Mouse (Mus musculus): ENCODE measurements around the gene Ulk2.

- no peak for TF ChIP-seq MYB (IDR thresholded peaks at IDR 0.05; ENCODE audit: low read depth, low read length)
- no peak for TF ChIP-seq JUND (IDR thresholded peaks at IDR 0.05; ENCODE audit: low read depth, low read length)
- TF ChIP-seq GATA1 (IDR thresholded peaks at IDR 0.05; ENCODE audit: low read depth, low read length), result no peak
- TF ChIP-seq CTCF (IDR thresholded peaks at IDR 0.05 in 2 of 3, conservative IDR thresholded peaks at IDR 0.05 in 1 of 3; ENCODE audit: control insufficient read depth in 1 of 3, insufficient read depth in 1 of 3, low read depth in 2 of 3, low read length in 3 of 3, poor library complexity in 1 of 3, severe bottlenecking in 1 of 3), result peak; percentile 6 to 34 (median 27); a peak in 4 of 6 replicates
- no peak for TF ChIP-seq MYC (IDR thresholded peaks at IDR 0.05; ENCODE audit: low read depth, low read length)
- TF ChIP-seq USF1 (IDR thresholded peaks at IDR 0.05; ENCODE audit: low read depth, low read length), result no peak
- no peak for TF ChIP-seq CHD1 (IDR thresholded peaks at IDR 0.05; ENCODE audit: low read depth, low read length)
- TF ChIP-seq EP300 (IDR thresholded peaks at IDR 0.05; ENCODE audit: low read depth in 1 of 2, low read length in 2 of 2), result no peak
- no peak for TF ChIP-seq POLR2AphosphoS2 (IDR thresholded peaks at IDR 0.05; ENCODE audit: low read length)
- TF ChIP-seq USF2 (IDR thresholded peaks at IDR 0.05; ENCODE audit: borderline replicate concordance in 1 of 2, insufficient read depth in 1 of 2, low read depth in 1 of 2, low read length in 2 of 2), result no peak
- no peak for TF ChIP-seq POLR2A (IDR thresholded peaks at IDR 0.05; ENCODE audit: control insufficient read depth in 1 of 2, insufficient read depth in 1 of 2, low read depth in 1 of 2, low read length in 2 of 2, poor library complexity in 1 of 2)
- TF ChIP-seq ZNF384 (IDR thresholded peaks at IDR 0.05; ENCODE audit: low read depth, low read length), result no peak
Measured at GRCm38 (mm10) chr11:61744460-61744859, 110.4 kb downstream of the Ulk2 start.

Data from MEL (cell line).